Mouse (Mus musculus) lung, postnatal 36 days (tissue): ENCODE measurements around the gene Thap7.

Experiments used
- DNase-seq: peaks from one replicate; pipeline ENCODE4 v3.0.0; 2022; ENCODE audit warnings: mixed read lengths

Thap7 gene

GRCm38 (mm10) chr16:17488478-17489468, 42.2 kb downstream of the Thap7 start:
- DNase-seq, result peak; percentile 34

DNA sequence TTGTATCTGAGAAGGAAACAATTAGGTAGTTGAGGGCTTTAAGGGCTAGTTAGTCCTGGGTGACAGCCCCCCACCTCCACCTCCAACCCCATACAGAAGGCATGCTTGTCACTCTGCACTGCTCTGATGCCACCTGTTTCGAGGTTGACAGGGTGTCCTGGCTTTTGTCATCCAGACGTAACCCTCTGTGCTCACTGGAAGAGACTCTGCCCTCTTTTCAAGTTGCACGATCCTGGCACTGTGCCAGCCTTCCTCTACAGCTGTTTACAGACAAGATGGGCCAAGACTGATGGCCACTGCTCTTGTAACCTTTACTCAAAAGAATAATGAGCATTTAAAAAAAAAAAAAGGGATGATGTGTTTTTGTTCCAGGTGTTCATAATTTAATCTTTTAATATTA, 44.4 kb downstream of the Thap7 start:
- peak; percentile 41 for DNase-seq

DNA sequence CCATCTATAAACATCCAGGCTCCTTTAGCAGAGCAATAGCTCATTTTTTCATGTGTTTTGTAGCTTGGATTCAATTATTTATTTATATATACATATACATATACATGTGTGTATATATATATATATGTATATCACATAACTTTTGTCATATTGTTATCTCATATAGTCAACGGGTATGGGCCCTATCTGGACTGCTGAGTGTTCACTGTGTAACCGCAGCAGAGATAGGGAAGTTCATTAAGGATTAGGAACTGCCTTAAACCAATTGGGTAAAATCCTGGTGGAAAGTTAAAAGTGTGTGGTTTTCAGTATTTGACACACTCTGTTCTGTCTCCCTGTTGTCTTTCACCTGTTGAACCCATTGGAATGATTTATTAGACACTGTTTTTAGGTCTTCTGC, 49.5 kb downstream of the Thap7 start:
- no peak for DNase-seq

DNA sequence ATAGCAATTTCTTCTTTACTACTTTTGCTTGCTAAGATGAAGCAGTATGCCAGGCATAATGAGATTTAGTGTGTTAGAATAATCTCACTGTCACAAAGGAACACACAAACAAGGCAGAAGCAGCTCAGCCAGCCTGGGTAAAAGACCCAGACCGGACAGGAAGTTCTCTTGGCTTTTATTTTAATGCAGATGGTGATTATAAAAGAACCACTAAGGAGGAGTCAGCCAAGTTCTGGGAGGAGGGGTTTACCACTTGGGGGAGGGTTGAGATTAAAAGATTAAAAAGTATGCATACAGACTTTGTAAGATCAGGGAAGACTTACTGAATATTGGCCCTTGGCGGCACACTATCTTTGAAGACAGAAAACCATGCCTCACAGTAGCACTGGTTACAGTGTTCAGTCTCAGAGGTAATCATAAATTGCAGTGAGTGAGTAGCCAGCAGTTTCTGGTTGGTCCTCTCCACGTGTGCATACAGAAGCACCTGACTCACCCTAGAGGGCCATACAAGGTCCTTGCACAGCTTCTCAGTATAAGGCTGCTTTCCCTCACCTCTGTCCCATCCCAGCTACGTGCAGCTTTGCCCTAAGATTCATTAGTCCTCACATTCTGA, 52.5 kb downstream of the Thap7 start:
- DNase-seq, result no peak
